ENCODE assay signal across 11 mouse cellular contexts in the genomic region with DNA sequence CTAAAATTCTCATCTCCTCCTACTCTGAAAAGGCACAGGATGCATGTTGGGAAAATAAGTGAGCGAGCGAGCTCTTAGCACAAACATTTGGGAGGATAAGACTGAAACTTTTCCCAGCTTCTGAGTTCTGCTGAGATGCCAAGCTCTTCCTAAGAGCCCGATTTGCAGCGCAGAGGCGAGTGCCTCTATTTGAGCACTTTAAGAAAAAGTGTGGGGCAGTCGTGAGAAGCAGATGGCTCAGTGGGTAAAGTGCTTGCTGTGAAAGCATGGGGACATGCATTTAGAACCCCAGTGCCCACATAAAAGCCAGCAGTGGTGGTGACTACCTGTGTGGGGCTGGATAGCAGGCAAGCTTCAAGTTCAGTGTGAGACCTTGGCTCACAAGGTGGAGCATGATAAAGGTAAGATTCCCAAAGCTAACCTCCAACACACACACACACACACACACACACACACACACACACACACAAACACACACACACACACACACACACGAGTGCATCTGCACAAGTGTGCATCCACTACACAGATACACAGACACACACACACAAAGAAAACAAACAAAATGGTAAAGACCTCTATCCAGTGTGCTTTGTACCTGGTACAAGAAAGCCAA. TPM values are rescaled to one million over a fixed set of nuclear protein-coding genes. Genes with fewer than 3 reads are reported as not detected.
DNase-seq lines count a peak whose midpoint lies in the region; ATAC-seq and TF ChIP-seq lines count a peak whose summit lies in the region.
"Had no signal": no experiment of that assay in that cellular context is flagged by ENCODE, and none has a peak within 500 bp of the region (broad histone marks: within the 10 kb centered on the region; RNA-seq: fewer than 3 reads in every experiment).

No protein-coding gene starts in this region.

- no peak overlapping the region for H3K4me3 ChIP-seq in heart, adult 2 months
- H3K4me3 ChIP-seq in kidney, postnatal 0 days (replicated peaks; ENCODE audit: low read depth, low read length) = no peak overlapping the region
- H3K4me3 ChIP-seq: hindbrain, embryonic 13.5 days; layer of hippocampus, adult 2 months had no signal

- H3K36me3 ChIP-seq in heart, adult 2 months (ENCODE audit: control insufficient read depth, insufficient read depth, low read length) = peaks cover 21% of the 10 kb centered on the region; the same call in 1 of the 2 replicates
- no peaks in the 10 kb centered on the region for H3K36me3 ChIP-seq in kidney, postnatal 0 days (ENCODE audit: insufficient read depth, low read length)
- H3K36me3 ChIP-seq: hindbrain, embryonic 13.5 days had no signal

- TF ChIP-seq CTCF in heart, adult 2 months (IDR thresholded peaks at IDR 0.05) = no peak
- no peak for TF ChIP-seq CTCF in kidney, postnatal 0 days (IDR thresholded peaks at IDR 0.05; ENCODE audit: low read depth)

- 64% methylated on average over 7 of the region's 7 CpGs for WGBS in heart, adult 2 months
- WGBS in kidney, postnatal 0 days = 78% methylated on average over 7 of the region's 7 CpGs

- H3K27me3 ChIP-seq in heart, adult 2 months (ENCODE audit: control insufficient read depth, insufficient read depth, low read length) = no peaks in the 10 kb centered on the region
- no peaks in the 10 kb centered on the region for H3K27me3 ChIP-seq in kidney, postnatal 0 days (ENCODE audit: insufficient read depth, low read length)
- H3K27me3 ChIP-seq: hindbrain, embryonic 13.5 days had no signal

- no peak for TF ChIP-seq POLR2A in heart, adult 2 months (IDR thresholded peaks at IDR 0.05; ENCODE audit: insufficient read depth, low read depth, low read length)

- no peak overlapping the region for H3K4me2 ChIP-seq in kidney, postnatal 0 days (ENCODE audit: low read length)
- H3K4me2 ChIP-seq: hindbrain, embryonic 13.5 days had no signal

- H3K4me1 ChIP-seq in heart, adult 2 months (ENCODE audit: control insufficient read depth, insufficient read depth, low read length) = peaks cover 44% of the 10 kb centered on the region
- peaks cover 21% of the 10 kb centered on the region; the same call in 1 of the 2 replicates for H3K4me1 ChIP-seq in kidney, postnatal 0 days (replicated peaks; ENCODE audit: insufficient read depth, low read length)

- intact Hi-C loops in heart, adult 2 months (cut with DNase I) = loop anchor here (1.0 kb wide), 1 partner anchor 14 kb away; no protein-coding TSS in a partner anchor

- TF ChIP-seq EP300 in heart, adult 2 months (IDR thresholded peaks at IDR 0.05; ENCODE audit: insufficient read depth, low read depth, low read length) = no peak

- H3K27ac ChIP-seq in heart, adult 2 months = peak overlapping the region; percentile 91
- peak overlapping the region; percentile 47 for H3K27ac ChIP-seq in kidney, postnatal 0 days
- H3K27ac ChIP-seq: hindbrain, embryonic 13.5 days; layer of hippocampus, adult 2 months had no signal

- no peak for ATAC-seq in kidney, postnatal 0 days (replicated peaks; ENCODE audit: low FRiP score, low read depth)

- H3K79me2 ChIP-seq in heart, adult 2 months (replicated peaks; ENCODE audit: control insufficient read depth, insufficient read depth, low read length) = no peaks in the 10 kb centered on the region

- H3K9me3 ChIP-seq in kidney, postnatal 0 days (replicated peaks; ENCODE audit: low read length) = no peaks in the 10 kb centered on the region
- H3K9me3 ChIP-seq: hindbrain, embryonic 13.5 days had no signal

- no peak for DNase-seq in heart, adult 2 months
- no peak for DNase-seq in heart, adult 11 months
- no peak for DNase-seq in kidney, postnatal 0 days (ENCODE audit: low spot score)
- no peak for DNase-seq in kidney, postnatal 14 days
- DNase-seq in right cerebral cortex, postnatal 25 days = peak; percentile 15
- no peak for DNase-seq in right cerebral cortex, postnatal 10 days (ENCODE audit: low spot score in 2 of 2)
- peak; percentile 41 for DNase-seq in naive thymus-derived CD4-positive, alpha-beta T cell, adult 2 months (ENCODE audit: low read depth)
- DNase-seq in embryo, embryonic 9.5 days (ENCODE audit: extremely low spot score) = no peak
- DNase-seq: left cerebral cortex, postnatal 4 days had no signal

- H3K9ac ChIP-seq in heart, adult 2 months (ENCODE audit: low read depth, low read length) = peak overlapping the region; percentile 48
- no peak overlapping the region for H3K9ac ChIP-seq in kidney, postnatal 0 days (ENCODE audit: low read depth, low read length)
- H3K9ac ChIP-seq: hindbrain, embryonic 13.5 days had no signal

RNA-seq across cellular contexts. Expression of gene Fli1, which starts 37.1 kb away (rescaled TPM):
- 10 to 100 TPM; 23.5 to 28.2 TPM for total RNA-seq in heart, adult 2 months (2021)
- polyA plus RNA-seq in heart, adult 2 months (2012; rRNA removed) = 14.9 and 17.4 TPM in 2 replicates
- polyA plus RNA-seq in kidney, postnatal 0 days (2015; fragmentation: Nextera tagmentation; extraction: Ambion mirVana) = 21.6 and 23.6 TPM in 2 replicates

Comparison
In these comparisons a context has a peak if more than half of its experiments do, and no peak if none do; other contexts are left out.
1. DNase-seq: peak in right cerebral cortex, postnatal 25 days (single experiment) and naive thymus-derived CD4-positive, alpha-beta T cell, adult 2 months (single experiment); none in heart, adult 2 months (0 of 2), heart, adult 11 months (single experiment), kidney, postnatal 0 days (single experiment), kidney, postnatal 14 days (single experiment), right cerebral cortex, postnatal 10 days (0 of 2) and embryo, embryonic 9.5 days (single experiment).